Mouse (Mus musculus) brown adipose tissue, adult 24 weeks (tissue): ENCODE measurements around the gene Trim46. TPM values are rescaled to one million over a fixed set of nuclear protein-coding genes. Genes with fewer than 3 reads are reported as not detected.

Experiments used
- H3K27ac ChIP-seq: fragments of 200-500 bp; replicated peaks from 2 replicates; pipeline ENCODE4 v1.5.1; 2012; ENCODE audit warnings: low read depth, mild to moderate bottlenecking, low read length
- H3K4me1 ChIP-seq: fragments of 200-500 bp; 2 replicates; pipeline ENCODE4 v1.6.1; 2012; ENCODE audit warnings: low read length, mixed read lengths; ENCODE audit not compliant: control insufficient read depth, insufficient read depth, insufficient read length
- H3K4me3 ChIP-seq: fragments of 200-500 bp; 2 replicates; pipeline ENCODE4 v1.5.1; 2012; ENCODE audit warnings: low read depth, mild to moderate bottlenecking, low read length, moderate library complexity; ENCODE audit not compliant: insufficient read depth
- polyA plus RNA-seq: library from polyadenylated mRNA; stranded (reverse); fragments of >200 nt; gene quantifications from 2 replicates; pipeline ENCODE4 v1.2.4, GENCODE M21; 2012; ENCODE audit not compliant: missing spikeins, insufficient read depth, insufficient read length

Gene Trim46
- polyA plus RNA-seq, 1 experiment = not detected

GRCm38 (mm10) chr3:89215853-89216252, 30.3 kb downstream of the Trim46 start:
- H3K27ac ChIP-seq = no peak overlapping the region
- H3K4me3 ChIP-seq = peak overlapping the region; percentile 29; the same call in 1 of the 2 replicates
- no peaks in the 10 kb centered on the region for H3K4me1 ChIP-seq

DNA sequence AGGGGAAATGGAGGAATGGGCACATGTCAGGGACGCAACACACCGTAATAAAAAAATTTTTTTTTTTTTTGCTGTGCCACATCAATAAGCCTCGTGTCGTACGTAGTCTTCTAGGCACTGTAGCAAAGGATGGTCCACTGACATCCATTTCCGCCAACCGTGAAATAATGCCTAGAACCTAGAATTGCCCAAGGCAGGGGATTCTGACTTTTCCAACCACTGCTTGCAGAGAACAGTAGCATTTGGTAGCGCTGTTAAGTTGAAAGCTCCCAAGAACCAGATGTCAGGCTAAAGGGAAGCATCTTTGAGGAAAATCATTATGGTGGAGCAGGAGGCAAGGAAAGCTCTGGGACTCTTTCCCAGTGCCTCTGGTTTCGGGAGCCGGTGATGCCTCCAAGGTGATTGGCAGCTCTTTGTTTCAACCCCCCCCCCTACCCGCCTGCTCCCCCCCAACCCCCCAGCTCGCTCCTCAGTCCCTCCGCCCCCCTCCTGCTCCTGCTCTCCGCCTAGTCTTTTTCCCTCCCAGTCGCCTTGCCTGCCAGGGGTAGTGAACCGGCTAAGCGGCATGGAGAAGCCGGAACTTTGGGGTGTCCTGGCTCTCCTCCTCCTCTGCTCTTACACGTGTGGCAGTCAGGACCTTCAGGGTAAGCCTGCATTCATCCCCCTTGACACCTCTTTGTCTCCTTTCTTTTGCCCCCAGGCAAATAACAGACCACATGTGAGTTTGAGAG, 31.3 kb downstream of the Trim46 start, which contains the start of gene Thbs3:
Thbs3 (plus strand) TSS at position 500 of the 731 bp plus-strand sequence.
- Histone ChIP-seq H3K27ac (peak within 1 kb of the TSS; percentile 75), H3K4me3 (peak within 1 kb of the TSS; percentile 84), H3K4me1 (no peaks in the 10 kb centered on the region)

- Histone ChIP-seq H3K4me3 (peak overlapping the region; percentile 84), H3K4me1 (no peaks in the 10 kb centered on the region), H3K27ac (peak overlapping the region; percentile 84)
Observed at GRCm38 (mm10) chr3:89213803-89214530, 32.1 kb downstream of the Trim46 start.

- H3K27ac ChIP-seq = no peak overlapping the region
- no peak overlapping the region for H3K4me3 ChIP-seq
- H3K4me1 ChIP-seq = no peaks in the 10 kb centered on the region
Observed at GRCm38 (mm10) chr3:89210731-89211130, 35.4 kb downstream of the Trim46 start.

DNA sequence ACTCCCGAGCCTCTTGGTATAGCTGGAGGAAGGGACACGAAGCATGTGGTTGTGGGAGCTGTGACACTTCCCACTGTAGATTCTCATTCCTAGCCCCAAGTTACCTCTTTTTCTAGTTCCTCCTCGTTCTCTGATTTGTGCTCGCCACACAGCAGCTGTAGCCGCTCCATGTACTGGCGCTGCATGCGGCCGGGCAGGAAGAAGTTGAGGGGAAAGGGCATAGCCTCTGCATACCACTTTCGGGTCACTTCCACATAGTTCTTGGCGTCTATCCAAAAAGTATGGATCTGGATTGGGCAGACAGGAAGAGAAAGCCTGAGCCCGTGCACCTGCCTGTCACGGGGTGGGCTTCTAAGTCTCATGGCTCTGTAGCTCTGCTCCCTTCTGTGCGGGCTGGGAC, 35.9 kb downstream of the Trim46 start:
- Histone ChIP-seq H3K27ac (no peak overlapping the region), H3K4me1 (no peaks in the 10 kb centered on the region), H3K4me3 (no peak overlapping the region)

DNA sequence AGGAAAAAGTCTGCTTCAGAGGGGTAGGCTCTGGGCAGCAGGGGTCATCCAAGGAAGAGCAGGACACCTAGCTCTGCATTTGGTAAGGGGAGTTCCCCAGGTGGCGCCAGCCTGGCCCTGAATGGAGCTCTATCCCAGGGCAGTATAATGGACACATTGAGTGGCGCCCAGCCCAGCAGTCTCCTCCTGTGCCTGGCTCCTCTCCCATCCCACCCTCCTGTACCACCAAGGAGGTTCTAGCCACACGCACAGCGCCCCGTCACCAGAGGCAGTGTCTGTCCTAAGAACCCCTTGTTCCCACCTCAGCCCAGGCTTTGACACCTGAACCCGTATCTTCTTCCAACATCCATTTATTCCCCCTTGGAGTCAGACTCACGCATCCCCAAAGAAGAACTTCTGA, 36.4 kb downstream of the Trim46 start:
- no peaks in the 10 kb centered on the region for H3K4me1 ChIP-seq
- no peak overlapping the region for H3K4me3 ChIP-seq
- no peak overlapping the region for H3K27ac ChIP-seq

DNA sequence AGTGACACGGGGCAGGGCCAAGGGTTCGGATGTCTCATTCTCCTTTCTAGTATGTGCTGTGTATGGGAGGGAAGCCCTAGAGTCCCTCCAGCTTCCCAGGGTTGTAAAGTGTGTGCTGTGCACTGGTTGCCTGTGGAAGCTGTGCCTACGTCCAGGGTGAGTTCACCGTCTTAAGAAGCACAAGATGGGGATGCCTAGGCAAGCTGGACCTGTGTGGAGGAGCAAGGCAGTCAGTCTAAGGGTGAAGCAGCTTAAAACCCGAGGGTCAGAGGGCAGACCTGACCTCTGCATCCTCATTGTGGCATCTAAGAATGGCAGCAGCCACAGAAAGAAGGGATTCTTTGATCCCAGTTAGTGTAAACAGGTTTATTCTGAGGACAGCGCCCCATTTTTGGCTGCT, 37.4 kb downstream of the Trim46 start:
- no peak overlapping the region for H3K27ac ChIP-seq
- H3K4me1 ChIP-seq = no peaks in the 10 kb centered on the region
- H3K4me3 ChIP-seq = no peak overlapping the region

DNA sequence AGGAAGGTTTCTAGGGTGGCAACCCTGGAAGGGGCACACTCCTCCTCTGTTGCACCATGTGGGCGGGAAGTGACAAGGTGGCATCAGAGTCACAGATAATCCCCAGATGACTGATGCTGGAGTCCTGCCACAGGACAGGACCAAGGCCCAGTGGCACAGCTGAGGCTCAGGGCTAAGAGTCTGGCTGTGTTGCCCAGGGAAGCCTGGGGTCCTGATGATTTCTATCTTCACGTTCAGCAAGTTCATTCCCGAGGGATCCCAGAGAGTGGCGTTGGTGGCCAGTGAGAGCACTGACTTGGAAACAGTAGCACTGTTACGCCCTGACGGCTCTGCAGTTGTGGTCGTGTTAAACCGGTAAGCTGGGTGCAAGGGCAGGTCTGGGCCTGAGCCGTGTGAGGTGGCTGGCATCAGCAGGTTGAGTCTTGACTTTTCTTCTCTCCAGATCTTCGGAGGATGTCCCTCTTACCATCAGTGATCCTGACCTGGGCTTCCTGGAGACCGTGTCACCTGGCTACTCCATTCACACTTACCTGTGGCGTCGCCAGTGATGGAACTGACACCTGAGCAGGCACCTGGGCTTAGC, 37.9 kb downstream of the Trim46 start:
- Histone ChIP-seq H3K27ac (no peak overlapping the region), H3K4me1 (peaks cover 3% of the 10 kb centered on the region; the same call in 1 of the 2 replicates), H3K4me3 (no peak overlapping the region)

DNA sequence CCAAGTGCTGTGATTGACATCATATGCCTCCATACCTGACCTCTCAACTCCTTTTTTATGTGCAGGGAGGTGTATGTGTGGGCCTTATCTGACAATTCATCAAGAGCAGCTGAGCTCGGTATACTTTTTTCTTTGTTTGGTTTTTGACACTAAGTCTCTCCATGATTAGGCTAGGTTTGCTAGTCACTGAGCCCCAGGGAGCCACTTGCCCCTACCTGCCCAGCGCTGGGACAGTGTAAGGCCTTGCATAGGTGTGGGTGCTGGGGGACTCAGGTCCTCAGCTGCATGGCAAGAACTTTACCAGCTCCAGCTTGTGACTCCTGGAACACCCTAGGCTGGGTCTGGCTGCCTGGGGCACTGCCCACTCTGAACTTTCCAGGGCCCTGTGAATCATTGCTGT, 39.4 kb downstream of the Trim46 start:
- no peak overlapping the region for H3K4me3 ChIP-seq
- no peak overlapping the region for H3K27ac ChIP-seq
- H3K4me1 ChIP-seq = peaks cover 3% of the 10 kb centered on the region; the same call in 1 of the 2 replicates

GRCm38 (mm10) chr3:89206079-89206478, 40.0 kb downstream of the Trim46 start:
- Histone ChIP-seq H3K4me3 (no peak overlapping the region), H3K4me1 (peaks cover 3% of the 10 kb centered on the region; the same call in 1 of the 2 replicates), H3K27ac (no peak overlapping the region)

DNA sequence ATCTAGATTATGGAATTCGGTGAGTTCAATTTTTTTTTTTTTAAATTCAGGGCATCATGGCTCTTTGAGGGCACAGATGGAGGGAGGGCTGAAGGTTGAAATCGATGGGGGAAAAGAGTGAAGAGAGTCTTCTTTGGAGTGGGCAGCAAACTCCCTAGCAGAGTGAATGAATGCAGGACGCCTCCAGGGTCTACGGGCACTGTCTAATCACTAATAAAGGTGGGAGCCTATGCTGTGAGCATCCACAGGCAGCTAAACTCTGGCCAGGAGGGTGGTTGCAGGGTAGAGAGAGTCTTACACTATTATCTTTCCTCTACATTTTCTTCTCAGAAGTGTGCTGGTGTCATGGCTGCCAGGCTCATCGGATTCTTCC, 43.0 kb downstream of the Trim46 start:
- Histone ChIP-seq H3K27ac (peak overlapping the region; percentile 36; the same call in 1 of the 2 replicates), H3K4me1 (peaks cover 3% of the 10 kb centered on the region; the same call in 1 of the 2 replicates), H3K4me3 (peak overlapping the region; percentile 69)

- peak within 1 kb of the TSS; percentile 36; the same call in 1 of the 2 replicates for H3K27ac ChIP-seq
- peak within 1 kb of the TSS; percentile 69 for H3K4me3 ChIP-seq
- H3K4me1 ChIP-seq = peaks cover 3% of the 10 kb centered on the region; the same call in 1 of the 2 replicates
Observed at GRCm38 (mm10) chr3:89202253-89203141, 43.6 kb downstream of the Trim46 start, which contains the start of gene Gba. Gene Gba (plus strand): TSS chr3:89202928.

- Histone ChIP-seq H3K27ac (no peak overlapping the region), H3K4me1 (peaks cover 3% of the 10 kb centered on the region; the same call in 1 of the 2 replicates), H3K4me3 (no peak overlapping the region)
Observed at GRCm38 (mm10) chr3:89199839-89200238, 46.3 kb downstream of the Trim46 start.

GRCm38 (mm10) chr3:89195979-89196877, 49.9 kb downstream of the Trim46 start:
- peak overlapping the region; percentile 62 for H3K4me3 ChIP-seq
- peak overlapping the region; percentile 52 for H3K27ac ChIP-seq
- H3K4me1 ChIP-seq = no peaks in the 10 kb centered on the region
